Mouse (Mus musculus) heart, postnatal 0 days (tissue): ENCODE data around the gene Tubb2a.

Experiments used
- CTCF ChIP-seq: IDR thresholded peaks from 2 replicates; pipeline ENCODE4 v1.5.1; 2016; ENCODE audit warnings: antibody characterized with exemption, control low read depth, low read depth
- EP300 ChIP-seq: IDR thresholded peaks from 2 replicates; pipeline ENCODE4 v1.6.1; 2016; ENCODE audit warnings: antibody characterized with exemption, low read depth

DNA sequence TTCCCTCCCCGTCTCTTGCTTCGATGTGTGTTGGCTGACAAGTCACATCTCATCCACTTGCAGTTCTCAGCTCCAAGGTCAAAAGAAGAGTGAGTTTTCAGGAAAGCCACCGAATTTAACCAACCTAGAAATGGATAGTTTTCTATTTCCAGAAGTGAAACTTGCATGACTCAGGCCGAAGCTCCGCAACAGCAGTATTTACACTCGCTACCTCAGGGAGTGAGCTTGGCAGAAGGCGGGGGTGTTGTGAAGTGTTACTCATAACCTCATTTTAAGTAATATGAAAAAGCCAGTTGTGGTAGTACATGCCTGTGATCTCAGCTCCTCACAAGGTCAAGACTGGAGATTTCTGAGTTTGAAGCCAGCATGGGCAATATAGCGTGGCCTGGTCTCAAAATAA is 27.3 kb downstream of the Tubb2a start:
- TF ChIP-seq CTCF: no peak
- TF ChIP-seq EP300: no peak
